Mouse (Mus musculus): ENCODE results near the gene Prcc. TPM values are rescaled to one million over a fixed set of nuclear protein-coding genes. Genes with fewer than 3 reads are reported as not detected.
"Not testable (repeated sequence)": the region's sequence is repeated elsewhere in the genome, so short reads cannot be mapped to it uniquely, and the experiment has no call there.

Gene Prcc
- polyA plus RNA-seq, 1 experiment: 27.1 TPM

DNA sequence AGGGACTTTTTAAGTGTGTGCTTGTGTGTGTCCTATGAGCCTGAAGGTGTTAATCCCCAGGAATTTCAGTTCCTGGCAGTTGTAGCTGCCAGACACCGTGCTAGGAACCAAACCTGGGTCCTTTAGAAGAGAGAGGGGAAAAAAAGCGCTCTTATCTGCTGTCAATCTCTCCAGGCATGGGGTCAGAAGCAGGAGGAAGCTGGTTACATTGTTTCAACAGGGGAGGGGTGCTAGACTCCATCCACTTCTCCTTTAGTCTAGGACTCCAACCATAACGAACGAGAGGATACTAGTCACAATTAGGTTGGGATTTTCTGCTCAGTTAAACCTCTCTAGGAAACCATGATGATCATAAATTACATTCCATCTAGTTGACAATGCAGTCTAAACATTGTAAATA is 57.0 kb downstream of the Prcc start:
- Histone ChIP-seq H3K4me1 (ENCODE audit: control insufficient read depth, insufficient read depth, insufficient read length, low read length) (no peaks in the 10 kb centered on the region), H3K27ac (ENCODE audit: insufficient read depth, low read depth, low read length) (no peak overlapping the region), H3K4me3 (ENCODE audit: low read depth, low read length) (no peak overlapping the region), H3K27me3 (ENCODE audit: control insufficient read depth, insufficient read depth, low read length) (no peaks in the 10 kb centered on the region), H3K36me3 (ENCODE audit: control insufficient read depth, insufficient read depth, low read length) (no peaks in the 10 kb centered on the region)
- TF ChIP-seq CTCF (IDR thresholded peaks at IDR 0.05; ENCODE audit: extremely low read depth, insufficient read length, insufficient replicate concordance, low read depth, low read length) (no peak), POLR2A (IDR thresholded peaks at IDR 0.05; ENCODE audit: low read depth, low read length) (no peak)
- 36% methylated on average over 4 of the region's 4 CpGs for WGBS

- WGBS: 69% methylated on average over 1 of the region's 1 CpGs
- not testable (repeated sequence) for H3K4me3 ChIP-seq (ENCODE audit: low read depth, low read length); H3K27me3 ChIP-seq (ENCODE audit: control insufficient read depth, insufficient read depth, low read length); H3K4me1 ChIP-seq (ENCODE audit: control insufficient read depth, insufficient read depth, insufficient read length, low read length); H3K36me3 ChIP-seq (ENCODE audit: control insufficient read depth, insufficient read depth, low read length); H3K27ac ChIP-seq (ENCODE audit: insufficient read depth, low read depth, low read length)
Observed at GRCm38 (mm10) chr3:87824206-87824605, 61.2 kb downstream of the Prcc start, which contains the start of gene Pear1. TSS of gene Pear1 (minus strand) at chr3:87824306.

- Histone ChIP-seq H3K4me3 (ENCODE audit: low read depth, low read length) (no peak overlapping the region), H3K27me3 (ENCODE audit: control insufficient read depth, insufficient read depth, low read length) (peaks cover 5% of the 10 kb centered on the region; the same call in 1 of the 2 replicates), H3K36me3 (ENCODE audit: control insufficient read depth, insufficient read depth, low read length) (no peaks in the 10 kb centered on the region), H3K27ac (ENCODE audit: insufficient read depth, low read depth, low read length) (no peak overlapping the region), H3K4me1 (ENCODE audit: control insufficient read depth, insufficient read depth, insufficient read length, low read length) (peaks cover 2% of the 10 kb centered on the region; the same call in 1 of the 2 replicates)
- WGBS: 76% methylated on average over 12 of the region's 12 CpGs
- no peak for TF ChIP-seq POLR2A (IDR thresholded peaks at IDR 0.05; ENCODE audit: low read depth, low read length)
- TF ChIP-seq CTCF (IDR thresholded peaks at IDR 0.05; ENCODE audit: extremely low read depth, insufficient read length, insufficient replicate concordance, low read depth, low read length): no peak
Observed at GRCm38 (mm10) chr3:87818226-87818625, 67.2 kb downstream of the Prcc start.

GRCm38 (mm10) chr3:87816646-87817093 is 68.7 kb downstream of the Prcc start:
- WGBS: 4% methylated on average over 12 of the region's 12 CpGs
- Histone ChIP-seq H3K4me1 (ENCODE audit: control insufficient read depth, insufficient read depth, insufficient read length, low read length) (peaks cover 2% of the 10 kb centered on the region; the same call in 1 of the 2 replicates), H3K27ac (ENCODE audit: insufficient read depth, low read depth, low read length) (no peak overlapping the region), H3K27me3 (ENCODE audit: control insufficient read depth, insufficient read depth, low read length) (peaks cover 5% of the 10 kb centered on the region; the same call in 1 of the 2 replicates), H3K4me3 (ENCODE audit: low read depth, low read length) (no peak overlapping the region), H3K36me3 (ENCODE audit: control insufficient read depth, insufficient read depth, low read length) (no peaks in the 10 kb centered on the region)
- TF ChIP-seq POLR2A (IDR thresholded peaks at IDR 0.05; ENCODE audit: low read depth, low read length) (no peak), CTCF (IDR thresholded peaks at IDR 0.05; ENCODE audit: extremely low read depth, insufficient read length, insufficient replicate concordance, low read depth, low read length) (peak; percentile 76; the same call in 1 of the 2 replicates)

- peaks cover 2% of the 10 kb centered on the region; the same call in 1 of the 2 replicates for H3K4me1 ChIP-seq (ENCODE audit: control insufficient read depth, insufficient read depth, insufficient read length, low read length)
- H3K27ac ChIP-seq (ENCODE audit: insufficient read depth, low read depth, low read length): no peak overlapping the region
- TF ChIP-seq POLR2A (IDR thresholded peaks at IDR 0.05; ENCODE audit: low read depth, low read length) (no peak), CTCF (IDR thresholded peaks at IDR 0.05; ENCODE audit: extremely low read depth, insufficient read length, insufficient replicate concordance, low read depth, low read length) (no peak)
- no peaks in the 10 kb centered on the region for H3K36me3 ChIP-seq (ENCODE audit: control insufficient read depth, insufficient read depth, low read length)
- 58% methylated on average over 6 of the region's 6 CpGs for WGBS
- no peak overlapping the region for H3K4me3 ChIP-seq (ENCODE audit: low read depth, low read length)
- peaks cover 9% of the 10 kb centered on the region; the same call in 1 of the 2 replicates for H3K27me3 ChIP-seq (ENCODE audit: control insufficient read depth, insufficient read depth, low read length)
Observed at GRCm38 (mm10) chr3:87816166-87816565, 69.2 kb downstream of the Prcc start.

DNA sequence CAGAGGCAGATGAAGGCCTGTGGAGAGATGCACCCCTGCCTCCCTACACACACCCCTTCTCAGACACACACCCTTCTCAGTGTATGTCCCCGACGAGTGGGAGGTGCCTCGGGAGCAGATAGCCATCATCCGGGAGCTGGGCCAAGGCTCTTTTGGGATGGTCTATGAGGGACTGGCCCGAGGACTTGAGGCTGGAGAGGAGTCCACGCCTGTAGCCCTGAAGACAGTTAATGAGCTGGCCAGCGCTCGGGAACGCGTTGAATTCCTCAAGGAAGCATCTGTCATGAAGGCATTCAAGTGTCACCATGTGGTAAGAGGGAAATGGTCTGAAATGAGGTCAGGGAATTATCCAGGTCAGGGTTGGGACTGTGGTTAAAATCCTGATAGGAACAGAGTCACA is 72.5 kb downstream of the Prcc start:
- TF ChIP-seq CTCF (IDR thresholded peaks at IDR 0.05; ENCODE audit: extremely low read depth, insufficient read length, insufficient replicate concordance, low read depth, low read length) (no peak), POLR2A (IDR thresholded peaks at IDR 0.05; ENCODE audit: low read depth, low read length) (no peak)
- no peak overlapping the region for H3K4me3 ChIP-seq (ENCODE audit: low read depth, low read length)
- 37% methylated on average over 10 of the region's 10 CpGs for WGBS
- H3K27me3 ChIP-seq (ENCODE audit: control insufficient read depth, insufficient read depth, low read length): peaks cover 28% of the 10 kb centered on the region
- peaks cover 2% of the 10 kb centered on the region; the same call in 1 of the 2 replicates for H3K4me1 ChIP-seq (ENCODE audit: control insufficient read depth, insufficient read depth, insufficient read length, low read length)
- no peak overlapping the region for H3K27ac ChIP-seq (ENCODE audit: insufficient read depth, low read depth, low read length)
- no peaks in the 10 kb centered on the region for H3K36me3 ChIP-seq (ENCODE audit: control insufficient read depth, insufficient read depth, low read length)

DNA sequence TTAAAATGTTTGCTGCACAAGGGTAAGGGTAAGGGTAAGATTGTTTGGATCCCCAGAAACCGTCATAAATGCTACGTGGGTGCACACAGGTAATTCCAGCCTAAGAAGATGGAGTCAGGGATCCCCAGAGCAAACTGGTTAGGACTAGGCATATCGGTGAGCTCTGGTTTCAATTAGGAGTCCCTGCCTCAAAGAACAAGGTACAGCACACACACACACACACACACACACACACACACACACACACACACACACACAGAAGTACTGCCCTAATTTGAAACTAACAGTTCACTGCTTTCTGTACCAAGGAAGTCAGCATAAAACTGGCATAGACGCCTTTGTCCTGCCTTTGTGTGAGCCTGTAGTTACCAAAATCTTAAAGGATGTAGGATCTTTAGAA is 73.0 kb downstream of the Prcc start:
- Histone ChIP-seq H3K27ac (ENCODE audit: insufficient read depth, low read depth, low read length) (no peak overlapping the region), H3K27me3 (ENCODE audit: control insufficient read depth, insufficient read depth, low read length) (peaks cover 27% of the 10 kb centered on the region), H3K4me1 (ENCODE audit: control insufficient read depth, insufficient read depth, insufficient read length, low read length) (peaks cover 2% of the 10 kb centered on the region; the same call in 1 of the 2 replicates), H3K36me3 (ENCODE audit: control insufficient read depth, insufficient read depth, low read length) (no peaks in the 10 kb centered on the region), H3K4me3 (ENCODE audit: low read depth, low read length) (no peak overlapping the region)
- 64% methylated on average over 4 of the region's 4 CpGs for WGBS
- no peak for TF ChIP-seq CTCF (IDR thresholded peaks at IDR 0.05; ENCODE audit: extremely low read depth, insufficient read length, insufficient replicate concordance, low read depth, low read length)
- no peak for TF ChIP-seq POLR2A (IDR thresholded peaks at IDR 0.05; ENCODE audit: low read depth, low read length)

All from small intestine, adult 2 months (tissue).